Mouse (Mus musculus) lung, embryonic 16.5 days (tissue): Measurements from ENCODE around the gene Mrpl20. TPM values are rescaled to one million over a fixed set of nuclear protein-coding genes. Genes with fewer than 3 reads are reported as not detected.

Experiments used
- ATAC-seq: fragments of 200-750 bp; cut with Nextera tagmentation; 2 replicates; pipeline ENCODE4 v1.8.0; 2017; ENCODE audit warnings: low read depth, mild to moderate bottlenecking, moderate library complexity
- H3K27ac ChIP-seq: fragments of 300-500 bp; sonication (generic); 2 replicates; pipeline ENCODE4 v1.5.1; 2014; ENCODE audit warnings: mild to moderate bottlenecking, control low read depth, low read length
- H3K27me3 ChIP-seq: fragments of 300-500 bp; sonication (generic); 2 replicates; pipeline ENCODE4 v1.6.1; 2014; ENCODE audit warnings: low read depth, low read length, mixed read lengths; ENCODE audit not compliant: control insufficient read depth, insufficient read depth
- H3K36me3 ChIP-seq: fragments of 300-500 bp; sonication (generic); 2 replicates; pipeline ENCODE4 v1.6.1; 2014; ENCODE audit warnings: low read length; ENCODE audit not compliant: control insufficient read depth, insufficient read depth
- H3K4me1 ChIP-seq: fragments of 300-500 bp; sonication (generic); replicated peaks from 2 replicates; pipeline ENCODE4 v1.6.1; 2014; ENCODE audit warnings: low read length, mixed read lengths; ENCODE audit not compliant: control insufficient read depth, insufficient read depth
- H3K4me2 ChIP-seq: fragments of 300-500 bp; sonication (generic); 2 replicates; pipeline ENCODE4 v1.6.1; 2014; ENCODE audit warnings: low read depth, low read length, control low read depth
- H3K4me3 ChIP-seq: fragments of 300-500 bp; sonication (generic); 2 replicates; pipeline ENCODE4 v1.5.1; 2014; ENCODE audit warnings: mild to moderate bottlenecking, low read length, control low read depth
- H3K9ac ChIP-seq: fragments of 300-500 bp; sonication (generic); 2 replicates; pipeline ENCODE4 v1.6.1; 2014; ENCODE audit warnings: low read length, control low read depth
- H3K9me3 ChIP-seq: fragments of 300-500 bp; sonication (generic); 2 replicates; pipeline ENCODE4 v1.6.1; 2016; ENCODE audit warnings: low read length; ENCODE audit not compliant: control insufficient read depth
- WGBS: fragments of 180-500 bp; shearing (Covaris S2); extraction: QIAGEN DNeasy Blood & Tissue Kit; methylation state at CpG from one replicate; pipeline ENCODE4 v1.1.7; 2014; 5-methylcytosine and 5-hydroxymethylcytosine counted together
- polyA plus RNA-seq: library from polyadenylated mRNA; unstranded; fragments of >200 nt; fragmentation: Nextera tagmentation; extraction: Ambion mirVana; gene quantifications from 2 replicates; pipeline ENCODE4 v1.2.1, GENCODE M21; 2015

Gene Mrpl20
- polyA plus RNA-seq, 1 experiment from 2014 or later = 177 TPM

- Histone ChIP-seq H3K9ac (peak overlapping the region; percentile 99), H3K4me2 (peak overlapping the region; percentile 74), H3K4me3 (peak overlapping the region; percentile 93), H3K4me1 (peaks cover 9% of the 10 kb centered on the region), H3K36me3 (peaks cover 52% of the 10 kb centered on the region), H3K9me3 (no peaks in the 10 kb centered on the region), H3K27ac (peak overlapping the region; percentile 81), H3K27me3 (no peaks in the 10 kb centered on the region)
- ATAC-seq = peak; percentile 32
- under 1% methylated on average over 42 of the region's 49 CpGs for WGBS
Measured at GRCm38 (mm10) chr4:155812665-155813181, 10.0 kb downstream of the Mrpl20 start.

GRCm38 (mm10) chr4:155817533-155817932, 14.9 kb downstream of the Mrpl20 start:
- H3K4me1 ChIP-seq = peaks cover 9% of the 10 kb centered on the region
- H3K27ac ChIP-seq = no peak overlapping the region
- no peak overlapping the region for H3K4me3 ChIP-seq
- H3K4me2 ChIP-seq = no peak overlapping the region
- peaks cover 64% of the 10 kb centered on the region for H3K36me3 ChIP-seq
- no peaks in the 10 kb centered on the region for H3K9me3 ChIP-seq
- H3K27me3 ChIP-seq = no peaks in the 10 kb centered on the region
- 89% methylated on average over 4 of the region's 4 CpGs for WGBS
- ATAC-seq = no peak
- no peak overlapping the region for H3K9ac ChIP-seq

- Histone ChIP-seq H3K27me3 (no peaks in the 10 kb centered on the region), H3K27ac (no peak overlapping the region), H3K4me1 (no peaks in the 10 kb centered on the region), H3K9ac (no peak overlapping the region), H3K4me2 (no peak overlapping the region), H3K9me3 (no peaks in the 10 kb centered on the region), H3K36me3 (peaks cover 77% of the 10 kb centered on the region), H3K4me3 (no peak overlapping the region)
- 71% methylated on average over 7 of the region's 7 CpGs for WGBS
- ATAC-seq = no peak
Measured at GRCm38 (mm10) chr4:155821025-155821424, 18.3 kb downstream of the Mrpl20 start.

- ATAC-seq = no peak
- no peaks in the 10 kb centered on the region for H3K4me1 ChIP-seq
- no peak overlapping the region for H3K9ac ChIP-seq
- no peak overlapping the region for H3K4me3 ChIP-seq
- 94% methylated on average over 16 of the region's 16 CpGs for WGBS
- no peak overlapping the region for H3K4me2 ChIP-seq
- H3K36me3 ChIP-seq = peaks cover 69% of the 10 kb centered on the region
- H3K27ac ChIP-seq = no peak overlapping the region
- H3K9me3 ChIP-seq = no peaks in the 10 kb centered on the region
- H3K27me3 ChIP-seq = no peaks in the 10 kb centered on the region
Measured at GRCm38 (mm10) chr4:155823443-155823842, 20.8 kb downstream of the Mrpl20 start.

DNA sequence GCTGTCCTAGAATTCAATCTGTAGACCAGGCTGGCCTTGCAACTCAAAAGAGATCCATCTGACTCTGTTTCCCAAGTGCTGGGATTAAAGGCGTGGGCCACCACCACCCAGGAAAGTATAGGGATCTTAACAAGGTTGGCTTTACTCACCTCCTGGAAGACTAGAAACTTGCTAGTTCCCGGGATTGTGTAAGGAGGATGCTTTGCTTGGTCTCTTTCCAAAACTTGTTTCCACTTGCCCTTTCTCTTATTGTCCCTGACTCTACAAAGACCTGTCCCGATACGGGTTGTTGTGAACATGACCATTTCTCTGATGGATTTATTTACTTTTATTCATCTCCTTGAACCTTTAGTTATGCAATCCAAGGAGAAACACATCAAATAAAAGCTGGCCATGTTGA, 27.2 kb downstream of the Mrpl20 start:
- H3K9me3 ChIP-seq = no peaks in the 10 kb centered on the region
- ATAC-seq = no peak
- 87% methylated on average over 4 of the region's 4 CpGs for WGBS
- peaks cover 23% of the 10 kb centered on the region for H3K4me1 ChIP-seq
- no peak overlapping the region for H3K4me2 ChIP-seq
- no peak overlapping the region for H3K27ac ChIP-seq
- H3K9ac ChIP-seq = no peak overlapping the region
- peaks cover 18% of the 10 kb centered on the region for H3K36me3 ChIP-seq
- no peaks in the 10 kb centered on the region for H3K27me3 ChIP-seq
- H3K4me3 ChIP-seq = no peak overlapping the region

GRCm38 (mm10) chr4:155830596-155830995, 27.9 kb downstream of the Mrpl20 start:
- Histone ChIP-seq H3K27me3 (no peaks in the 10 kb centered on the region), H3K4me1 (peaks cover 23% of the 10 kb centered on the region), H3K4me2 (peak overlapping the region; percentile 89), H3K9me3 (no peaks in the 10 kb centered on the region), H3K27ac (0 out of 2 replicates have a peak overlapping the region, but pooled peaks have one; percentile 20), H3K4me3 (peak overlapping the region; percentile 88), H3K36me3 (peaks cover 12% of the 10 kb centered on the region), H3K9ac (peak overlapping the region; percentile 44)
- no peak for ATAC-seq
- 45% methylated on average over 8 of the region's 8 CpGs for WGBS

- peaks cover 23% of the 10 kb centered on the region for H3K4me1 ChIP-seq
- peak; percentile 93 for ATAC-seq
- H3K4me2 ChIP-seq = peak within 1 kb of the TSS; percentile 89
- H3K36me3 ChIP-seq = peaks cover 12% of the 10 kb centered on the region
- H3K27me3 ChIP-seq = no peaks in the 10 kb centered on the region
- 0% methylated on average over 49 of the region's 49 CpGs for WGBS
- H3K27ac ChIP-seq = peak within 1 kb of the TSS; percentile 96
- H3K4me3 ChIP-seq = peak within 1 kb of the TSS; percentile 88
- peak within 1 kb of the TSS; percentile 94 for H3K9ac ChIP-seq
- no peaks in the 10 kb centered on the region for H3K9me3 ChIP-seq
Measured at GRCm38 (mm10) chr4:155831205-155831766, 28.6 kb downstream of the Mrpl20 start, which contains the start of gene Aurkaip1. Gene Aurkaip1 (plus strand): TSS chr4:155831272.

DNA sequence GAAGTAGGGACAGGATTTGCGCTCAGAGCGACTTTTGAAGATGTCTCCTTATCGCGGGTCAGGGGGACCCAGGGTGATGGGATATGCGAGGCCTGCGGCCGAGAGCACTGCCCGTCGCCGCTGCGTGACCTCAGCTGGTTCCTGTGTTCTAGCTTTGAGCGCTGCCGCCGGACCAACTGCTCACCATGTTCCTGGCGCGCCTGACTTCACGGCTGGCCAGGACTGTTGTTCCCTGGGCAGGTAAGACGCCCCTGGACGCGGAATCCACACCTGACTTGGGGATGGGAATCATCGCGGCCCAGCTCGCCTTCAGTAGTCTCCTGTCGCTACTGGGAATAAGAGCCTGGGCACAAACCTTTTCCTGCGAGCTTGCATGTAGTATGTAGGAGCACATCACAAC, 29.2 kb downstream of the Mrpl20 start:
- peak overlapping the region; percentile 88 for H3K4me3 ChIP-seq
- H3K9me3 ChIP-seq = no peaks in the 10 kb centered on the region
- no peaks in the 10 kb centered on the region for H3K27me3 ChIP-seq
- H3K4me1 ChIP-seq = peaks cover 24% of the 10 kb centered on the region
- WGBS = under 1% methylated on average over 25 of the region's 25 CpGs
- H3K4me2 ChIP-seq = peak overlapping the region; percentile 89
- no peak for ATAC-seq
- H3K36me3 ChIP-seq = peaks cover 11% of the 10 kb centered on the region
- peak overlapping the region; percentile 94 for H3K9ac ChIP-seq
- H3K27ac ChIP-seq = peak overlapping the region; percentile 96

- no peak for ATAC-seq
- 47% methylated on average over 10 of the region's 10 CpGs for WGBS
- peak overlapping the region; percentile 23; the same call in 1 of the 2 replicates for H3K27ac ChIP-seq
Measured at GRCm38 (mm10) chr4:155832321-155832720, 29.6 kb downstream of the Mrpl20 start.

More at GRCm38 (mm10) chr4:155832321-155832720, 29.6 kb downstream of the Mrpl20 start:
- Histone ChIP-seq H3K4me1 (peaks cover 27% of the 10 kb centered on the region), H3K9me3 (no peaks in the 10 kb centered on the region), H3K36me3 (peaks cover 6% of the 10 kb centered on the region), H3K4me3 (peak overlapping the region; percentile 88), H3K9ac (peak overlapping the region; percentile 94), H3K27me3 (no peaks in the 10 kb centered on the region), H3K4me2 (peak overlapping the region; percentile 89)
